Mouse (Mus musculus) right cerebral cortex, postnatal 10 days (tissue): ENCODE data around the gene Dab1.

Experiments
- DNase-seq, 2 experiments: peaks; one replicate each; pipeline ENCODE4 v3.0.0; 2021; ENCODE audit warnings: low spot score in 2 of 2

The Dab1 gene

DNA sequence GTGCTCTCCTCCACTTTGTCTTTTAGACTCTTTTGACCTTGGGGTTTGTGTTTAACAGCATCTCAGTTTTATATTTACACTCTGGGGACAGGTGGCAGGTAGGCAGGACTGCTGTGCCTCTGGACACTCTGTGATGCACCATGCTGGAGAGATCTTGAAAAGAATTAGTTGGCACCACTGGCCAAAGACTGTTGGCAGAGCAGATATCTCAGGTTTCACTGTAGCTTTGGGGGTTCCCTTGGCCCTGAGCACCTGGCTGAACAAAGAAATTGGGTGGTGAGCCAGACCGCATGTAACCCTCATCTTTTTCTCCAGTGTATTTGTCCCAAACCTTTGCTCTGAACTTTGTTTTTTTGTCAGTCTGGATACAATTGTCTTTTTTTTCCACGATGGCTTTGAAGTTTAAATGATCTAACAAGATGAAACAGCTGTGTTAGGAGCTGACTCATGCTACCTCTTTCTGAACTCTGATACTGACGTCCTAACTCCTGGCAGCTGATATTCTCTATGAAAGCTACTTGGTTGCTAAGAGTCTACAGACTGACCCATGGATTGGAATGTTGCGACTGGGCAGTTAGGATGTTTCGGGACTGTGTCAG lies 960.9 kb downstream of the Dab1 start:
- no peak for DNase-seq

DNA sequence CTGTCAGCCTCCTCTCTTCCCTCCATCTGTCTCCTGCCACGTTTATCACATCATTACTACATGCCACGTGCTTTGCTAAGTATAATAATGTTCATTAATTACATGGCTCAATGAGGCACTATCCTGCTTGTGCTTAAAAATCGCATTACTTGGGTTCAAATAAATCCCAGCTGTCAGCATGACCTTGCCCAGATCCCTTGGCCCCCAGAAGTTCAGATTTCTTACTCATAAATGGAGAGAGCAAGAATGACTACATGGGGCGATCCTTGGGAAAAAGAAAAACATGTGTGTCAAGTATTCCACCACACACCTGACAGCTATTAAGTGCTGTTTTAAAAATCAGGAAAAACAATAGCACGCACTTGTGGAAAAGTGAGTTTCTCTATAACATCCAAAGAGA lies 963.6 kb downstream of the Dab1 start:
- no peak for DNase-seq

DNA sequence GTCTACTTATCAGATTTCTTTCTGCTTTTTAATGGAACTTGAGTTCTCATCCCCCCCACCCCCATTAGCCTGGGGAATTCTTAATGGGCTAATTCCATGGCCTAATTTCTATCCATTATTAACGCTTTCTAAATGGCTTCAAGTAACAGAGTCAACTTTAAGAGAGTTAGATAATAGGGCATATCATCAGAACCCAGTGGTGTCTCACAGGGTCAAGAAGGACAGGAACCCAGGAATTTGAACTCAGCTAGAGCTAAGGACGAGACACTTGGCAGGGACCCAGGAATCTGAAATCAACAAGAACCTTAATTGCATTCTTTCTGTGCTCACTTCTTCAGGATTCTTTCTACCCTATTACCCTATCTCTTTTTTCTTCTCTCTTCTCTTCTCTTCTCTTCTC lies 968.7 kb downstream of the Dab1 start:
- no peak for DNase-seq

DNA sequence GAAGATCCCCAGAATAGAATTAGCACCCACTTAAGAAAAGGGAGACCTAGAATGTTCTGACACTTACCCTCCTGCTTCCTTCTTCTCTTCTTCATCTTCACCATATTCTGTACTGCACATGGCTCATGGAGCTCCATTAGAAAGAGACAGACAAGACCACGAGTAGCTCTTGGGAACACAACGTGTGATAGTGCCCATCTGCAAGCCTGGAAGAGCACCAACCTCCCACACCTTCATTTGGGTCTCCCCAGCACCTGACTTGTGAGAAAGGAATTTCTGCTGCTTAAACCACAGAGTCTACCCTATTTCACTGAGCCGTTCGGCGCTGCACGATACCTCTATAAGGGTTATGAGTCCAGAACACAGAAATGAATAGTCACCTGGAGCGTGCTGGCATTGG lies 977.8 kb downstream of the Dab1 start:
- no peak for DNase-seq

DNA sequence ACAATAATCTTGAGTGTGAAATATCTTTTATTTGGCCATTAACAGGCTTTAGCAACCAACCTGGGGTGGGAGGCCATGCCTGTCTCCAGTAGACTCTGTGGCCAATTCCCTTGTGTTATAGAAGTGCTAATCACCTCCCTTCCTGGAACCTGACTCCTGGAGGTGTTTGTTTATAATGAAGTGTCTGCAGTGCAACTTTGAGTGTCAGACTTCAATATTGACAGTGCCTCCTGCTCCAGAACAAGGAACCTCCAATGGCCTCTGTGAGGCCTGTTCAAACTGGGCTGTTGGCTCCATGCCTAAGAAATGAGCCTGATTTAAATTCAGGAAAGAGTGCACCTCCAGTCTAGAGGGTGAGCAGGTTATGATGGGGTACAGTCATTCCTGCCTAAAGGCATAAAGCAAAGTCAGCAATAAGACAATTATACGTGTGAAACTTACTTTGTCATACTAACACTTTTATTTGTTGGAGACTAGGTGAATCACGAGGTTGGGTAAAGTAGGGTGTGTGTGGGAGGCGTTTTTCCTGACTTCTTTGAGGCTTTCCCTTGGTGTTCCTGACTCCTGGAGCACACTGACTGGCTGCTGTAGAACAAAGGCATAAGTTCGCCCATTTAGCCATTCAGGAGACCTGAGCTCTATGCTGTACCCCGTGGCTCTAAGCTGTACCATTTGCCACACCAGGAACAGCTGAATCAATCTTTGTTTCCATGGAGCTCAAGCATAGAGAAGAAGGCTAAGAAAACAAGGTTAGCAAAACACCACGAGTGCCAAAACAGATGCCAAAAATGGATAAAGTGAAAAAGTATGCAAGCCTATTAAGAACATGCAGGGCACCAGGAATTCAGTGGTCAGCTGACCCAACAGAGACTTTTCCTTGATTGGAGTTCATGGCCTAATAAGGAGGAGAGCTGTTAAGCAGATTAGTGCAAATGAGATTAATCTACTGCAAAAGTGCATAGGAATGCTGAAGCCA lies 978.6 kb downstream of the Dab1 start:
- DNase-seq = no peak

DNA sequence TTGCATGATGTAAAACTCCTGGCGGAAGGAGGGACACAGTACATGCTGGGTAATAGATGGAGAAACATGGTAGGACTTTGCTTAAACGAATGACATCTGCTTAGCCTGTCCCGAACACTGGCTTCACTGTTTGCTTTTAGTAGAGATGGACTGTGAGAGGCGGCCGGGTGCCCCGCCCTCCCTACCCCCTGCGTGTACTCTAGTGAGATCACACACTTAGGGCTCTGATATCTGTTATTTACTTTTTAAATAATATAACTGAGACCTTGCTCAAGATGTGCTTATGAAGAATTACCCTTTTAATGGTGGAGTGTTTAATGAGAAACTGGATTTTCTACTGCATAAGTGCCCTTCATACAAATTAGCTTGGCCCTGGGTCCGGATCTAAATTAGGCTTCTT lies 983.6 kb downstream of the Dab1 start:
- no peak for DNase-seq

DNA sequence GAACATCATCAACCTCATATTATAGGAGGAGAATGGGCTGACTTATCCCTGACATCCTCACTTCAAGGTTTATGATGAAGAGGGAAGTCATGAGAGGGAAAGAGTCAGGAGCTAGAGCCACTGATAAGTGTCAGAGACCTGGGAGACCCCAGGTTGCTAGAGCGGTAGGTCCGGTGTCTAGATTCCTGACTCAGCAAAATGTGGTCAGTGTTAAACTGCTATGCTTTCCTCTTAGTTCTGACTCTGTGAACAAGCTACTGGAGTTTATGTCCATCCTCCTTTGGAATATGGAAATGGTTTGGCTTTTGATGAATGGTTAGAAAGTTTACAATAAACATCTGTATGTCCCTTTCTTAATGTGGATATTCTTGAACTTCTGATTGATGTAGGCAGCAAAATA lies 985.1 kb downstream of the Dab1 start:
- no peak for DNase-seq

DNA sequence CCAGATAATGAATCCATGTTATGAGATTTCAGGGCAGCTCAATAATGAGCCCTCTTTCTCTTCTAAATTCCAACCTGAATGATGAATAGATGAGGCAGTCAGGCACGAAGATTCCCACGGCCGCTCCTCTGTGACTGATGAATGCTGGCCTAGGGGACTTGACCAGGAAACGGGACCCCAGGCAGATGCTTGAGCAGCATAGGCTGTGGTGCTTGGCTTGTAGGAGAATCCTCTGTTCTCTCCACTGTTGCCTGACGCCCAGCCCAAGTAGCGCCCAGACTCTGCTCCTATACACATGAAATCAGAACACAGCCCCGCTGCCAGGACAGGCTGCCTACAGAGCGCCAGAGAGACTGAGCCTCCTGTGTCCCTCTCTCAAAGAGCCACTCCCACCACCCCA lies 987.7 kb downstream of the Dab1 start:
- no peak for DNase-seq

DNA sequence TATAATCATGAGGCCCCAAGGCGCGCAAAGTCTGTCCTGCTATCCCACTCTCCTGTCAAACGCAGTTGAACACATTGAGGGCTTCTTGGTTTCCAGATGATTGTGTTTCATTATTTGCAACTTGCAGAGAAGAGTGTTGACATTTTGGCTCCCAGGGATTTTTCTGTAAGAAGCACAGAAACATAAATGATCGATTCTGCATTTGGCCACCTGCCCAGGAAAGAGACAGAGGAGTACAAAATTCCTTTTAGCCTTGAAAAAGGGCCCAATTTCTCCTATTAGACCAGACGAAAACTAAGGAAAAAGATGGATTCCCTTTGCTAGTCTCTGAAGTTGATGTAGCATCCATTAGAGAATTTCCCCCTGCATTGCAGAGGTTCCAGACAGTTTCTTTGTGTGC lies 988.5 kb downstream of the Dab1 start:
- DNase-seq = peak in 1 of 2 experiments; percentile 38

DNA sequence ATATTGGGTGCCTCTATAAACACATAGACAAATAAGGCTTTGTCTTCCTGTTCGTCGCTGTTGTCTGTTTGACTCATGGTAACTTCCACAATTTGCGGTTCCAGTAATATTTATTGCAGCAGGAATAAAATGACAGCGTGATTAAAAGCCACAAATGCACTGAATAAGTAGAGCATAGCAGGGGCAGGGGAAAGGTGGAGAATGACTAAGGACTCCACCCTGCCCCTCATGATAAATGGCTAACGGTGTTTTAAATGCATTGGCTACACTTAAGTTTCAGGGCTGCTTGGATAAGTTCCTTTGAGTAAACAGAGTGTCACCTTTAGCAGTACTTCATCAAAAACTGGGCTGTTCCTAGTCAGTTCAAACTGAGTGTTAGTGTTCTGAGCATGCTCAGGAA lies 1000.3 kb downstream of the Dab1 start:
- no peak for DNase-seq

DNA sequence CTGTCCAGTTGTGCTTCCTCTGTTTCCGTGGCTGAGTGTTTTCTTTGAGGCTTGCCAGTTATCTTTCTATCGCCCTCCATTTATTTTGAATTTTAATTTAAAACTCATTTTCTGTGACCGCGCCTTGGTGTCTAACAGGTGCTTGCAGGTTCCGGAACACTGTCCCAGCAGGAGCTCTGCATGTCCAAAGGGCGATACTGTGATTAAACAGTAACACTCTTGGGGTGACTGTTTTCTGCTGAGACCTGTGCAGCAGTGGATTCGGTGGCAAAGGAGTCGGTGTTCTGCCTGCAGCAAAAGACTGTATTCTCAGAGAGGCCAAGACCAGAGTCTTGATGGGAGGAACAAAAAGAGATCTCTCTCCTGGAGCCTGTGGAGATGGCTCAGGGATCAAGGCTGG lies 1006.2 kb downstream of the Dab1 start:
- DNase-seq = no peak

DNA sequence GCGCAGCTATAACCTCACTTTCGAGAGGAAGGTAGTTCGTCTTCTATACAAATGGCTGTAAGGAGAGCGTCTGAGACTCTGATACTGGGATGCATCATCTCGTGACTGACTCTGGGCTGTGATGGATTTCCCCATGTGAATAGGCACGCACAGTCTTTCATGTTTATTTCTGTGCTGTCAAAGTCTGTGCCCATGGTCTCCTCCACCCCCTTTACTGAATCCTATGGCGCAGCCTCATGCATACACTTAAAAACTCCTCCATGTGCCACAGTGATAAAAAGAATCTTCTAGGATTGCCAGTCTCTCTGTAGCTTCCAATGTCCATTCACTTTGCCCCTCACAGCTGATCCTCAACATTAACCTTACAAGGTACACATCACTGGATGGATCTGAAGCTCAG lies 1009.5 kb downstream of the Dab1 start:
- DNase-seq = no peak

DNA sequence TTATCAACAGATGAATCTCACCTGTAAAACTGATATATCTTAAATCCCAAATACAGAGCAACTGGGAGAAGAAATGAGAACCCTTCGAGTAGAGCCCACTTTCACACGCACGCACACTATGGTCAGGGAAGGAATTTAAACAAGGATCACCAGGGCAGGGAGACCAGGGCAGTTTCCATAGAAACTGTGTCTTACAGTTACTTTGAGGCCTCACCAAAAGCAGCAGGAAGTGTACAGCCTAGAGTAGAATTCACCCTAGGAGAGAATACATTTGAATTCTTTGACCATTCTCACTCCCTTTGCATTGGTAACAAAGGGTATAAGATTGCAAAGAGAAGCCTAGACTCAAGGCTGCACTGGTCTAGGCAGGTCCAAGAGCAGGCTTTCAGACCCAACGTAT lies 1017.9 kb downstream of the Dab1 start:
- DNase-seq = no peak

DNA sequence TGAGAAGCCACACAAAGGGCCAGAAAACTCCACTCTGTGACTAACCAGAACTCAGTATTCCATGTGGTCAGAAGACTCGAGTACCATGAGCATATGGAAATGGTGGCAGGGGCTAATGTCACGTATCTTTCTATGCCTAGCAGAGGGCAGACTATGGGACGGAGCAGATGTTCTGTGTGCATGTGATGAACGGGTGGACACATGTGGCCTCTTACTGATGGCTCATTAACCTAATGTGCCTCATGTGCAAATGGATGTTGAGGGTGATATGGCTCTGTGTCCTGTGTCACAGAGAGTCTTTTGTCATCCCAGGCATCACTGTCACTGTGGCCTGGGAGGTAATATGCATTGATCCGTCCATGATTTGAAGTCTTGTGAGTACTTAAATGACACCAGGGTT lies 1021.5 kb downstream of the Dab1 start:
- no peak for DNase-seq

DNA sequence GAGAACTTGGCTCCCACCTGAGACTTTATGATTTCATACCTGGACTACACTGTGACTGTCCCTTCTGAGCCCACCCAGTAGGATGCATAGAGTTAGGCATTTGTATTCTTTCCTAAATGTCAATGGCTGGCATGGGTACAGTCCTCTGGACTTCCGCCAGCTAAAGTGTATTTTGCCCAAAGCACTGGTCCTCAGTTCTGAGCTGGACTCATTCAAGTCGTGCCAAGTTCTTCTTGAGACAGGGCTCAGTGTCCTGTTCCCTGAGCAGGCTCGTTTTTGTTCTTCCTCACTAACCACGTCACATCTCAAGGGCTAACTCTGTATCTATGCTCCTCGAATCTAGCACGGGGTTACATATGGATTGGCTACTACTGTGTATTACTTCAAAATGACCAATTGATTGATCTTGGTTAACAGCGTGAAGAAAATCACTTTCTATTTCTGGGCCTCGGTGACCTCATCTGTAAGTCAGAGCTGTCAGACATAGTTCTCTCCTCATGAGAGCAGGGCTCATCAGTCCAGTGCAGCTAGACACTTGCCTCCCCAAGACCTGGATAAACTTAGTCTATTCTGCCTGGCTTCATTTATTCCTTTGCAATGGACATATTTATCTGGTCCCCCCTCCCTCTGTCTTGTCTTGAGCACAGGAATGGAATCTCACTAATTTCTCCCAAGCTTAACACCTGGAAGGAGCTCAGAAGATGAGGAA lies 1023.8 kb downstream of the Dab1 start:
- peak; percentile 79 to 85 for DNase-seq

DNA sequence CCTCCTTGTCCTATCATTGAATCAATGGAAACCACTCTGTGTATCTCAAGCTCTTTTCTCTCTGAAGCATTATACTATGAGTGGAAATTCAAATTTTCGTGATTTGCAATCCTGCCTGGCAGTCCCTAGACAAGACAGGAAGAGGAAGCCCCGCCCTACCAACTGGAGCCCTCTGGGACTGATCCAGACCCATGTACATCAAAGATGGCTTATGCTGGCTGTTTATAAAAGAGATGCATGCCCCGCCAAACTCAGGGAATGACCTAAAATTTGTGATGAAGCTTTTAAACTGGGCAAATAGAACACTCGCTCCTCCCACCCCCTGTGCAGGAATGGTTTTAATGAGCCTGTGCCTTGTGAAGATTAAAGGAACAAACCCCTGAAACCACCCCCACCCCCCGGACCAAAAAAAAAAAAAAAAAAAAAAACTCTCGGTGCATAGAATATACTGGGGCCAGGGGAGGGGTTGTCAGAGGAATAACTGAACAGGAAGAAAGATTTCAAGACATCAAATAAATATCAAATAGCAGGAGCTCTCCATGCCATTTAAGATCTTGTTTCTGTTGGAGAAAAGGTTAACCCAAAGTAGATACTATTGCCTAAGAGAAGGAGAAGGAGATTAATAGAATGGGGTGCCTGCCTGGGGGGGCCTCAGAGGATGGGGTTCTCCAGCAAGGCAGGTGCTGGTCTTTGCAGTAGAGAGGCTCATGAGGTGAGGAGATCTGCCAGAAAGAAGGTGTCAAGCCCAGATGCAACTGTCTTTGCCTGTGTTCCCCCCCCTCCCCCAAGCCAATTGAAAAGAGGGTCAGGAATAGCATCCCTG lies 1024.6 kb downstream of the Dab1 start:
- DNase-seq = peak; percentile 85 to 90

DNA sequence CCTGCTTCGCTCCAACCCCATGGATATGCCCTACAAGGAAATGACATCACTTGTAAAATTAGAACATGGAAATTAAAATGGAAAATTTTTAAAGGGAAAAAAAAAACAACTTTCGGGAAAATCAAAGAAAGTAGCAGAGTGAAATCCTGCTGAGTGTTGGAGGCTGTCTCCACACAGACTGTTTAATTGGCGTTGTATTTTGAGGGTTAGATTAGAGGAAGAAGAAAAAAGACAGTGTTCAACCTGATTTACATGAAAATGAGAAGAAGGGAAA lies 1025.1 kb downstream of the Dab1 start:
- no peak for DNase-seq

DNA sequence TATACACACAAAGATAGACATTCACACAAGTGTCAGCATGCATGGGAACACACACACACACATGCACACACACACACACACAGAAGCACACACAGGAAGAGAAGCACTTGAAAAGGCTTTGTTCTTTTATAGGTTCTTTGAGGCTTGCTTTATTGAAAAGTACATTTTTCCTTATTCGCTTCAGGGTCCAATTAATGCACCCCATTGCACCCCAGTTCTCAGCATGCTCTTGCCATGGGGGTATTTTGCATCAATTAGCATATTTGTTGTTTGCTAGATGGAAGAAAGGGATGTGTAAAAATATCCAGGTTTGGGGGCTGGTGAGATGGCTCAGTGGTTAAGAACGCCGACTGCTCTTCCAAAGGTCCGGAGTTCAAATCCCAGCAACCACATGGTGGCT lies 1025.7 kb downstream of the Dab1 start:
- DNase-seq = no peak

DNA sequence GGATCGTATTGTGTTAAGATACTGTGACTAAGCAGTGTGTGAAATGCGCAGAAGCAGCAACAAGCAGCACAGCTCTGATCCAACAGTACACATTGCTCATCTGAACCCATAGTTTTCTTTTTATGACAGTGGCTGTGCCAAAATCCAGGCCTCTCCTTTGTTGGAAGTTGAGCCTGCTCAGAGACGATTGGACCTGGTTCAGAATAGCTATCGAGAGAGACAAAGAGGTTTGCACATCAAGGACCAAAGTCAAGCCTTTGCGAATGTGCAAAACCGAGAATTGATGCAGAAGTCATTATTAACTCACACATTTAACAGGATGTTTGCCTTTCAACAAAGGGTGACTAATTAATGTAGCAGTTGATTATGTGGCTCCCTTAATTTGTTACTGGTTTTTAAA lies 1032.6 kb downstream of the Dab1 start:
- no peak for DNase-seq

DNA sequence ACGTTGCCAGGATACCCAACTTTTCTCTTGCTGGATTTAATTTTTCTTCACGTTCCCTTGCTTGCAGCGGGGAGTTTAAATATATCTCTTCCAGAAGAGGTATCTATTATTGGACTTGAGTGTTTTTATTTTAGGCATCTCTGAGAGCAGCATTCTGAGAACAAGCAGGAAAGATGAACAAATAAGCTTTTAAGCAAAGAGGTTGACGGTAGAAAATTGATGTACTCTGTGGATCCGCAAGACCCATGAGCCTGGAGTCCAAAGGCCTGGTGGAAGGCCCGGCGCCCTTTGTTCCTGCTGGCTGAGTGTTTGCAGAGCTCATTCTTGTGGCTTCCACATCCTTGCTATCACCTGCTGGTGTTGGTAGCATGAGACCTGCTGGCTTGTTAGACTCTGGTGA lies 1037.6 kb downstream of the Dab1 start:
- no peak for DNase-seq

DNA sequence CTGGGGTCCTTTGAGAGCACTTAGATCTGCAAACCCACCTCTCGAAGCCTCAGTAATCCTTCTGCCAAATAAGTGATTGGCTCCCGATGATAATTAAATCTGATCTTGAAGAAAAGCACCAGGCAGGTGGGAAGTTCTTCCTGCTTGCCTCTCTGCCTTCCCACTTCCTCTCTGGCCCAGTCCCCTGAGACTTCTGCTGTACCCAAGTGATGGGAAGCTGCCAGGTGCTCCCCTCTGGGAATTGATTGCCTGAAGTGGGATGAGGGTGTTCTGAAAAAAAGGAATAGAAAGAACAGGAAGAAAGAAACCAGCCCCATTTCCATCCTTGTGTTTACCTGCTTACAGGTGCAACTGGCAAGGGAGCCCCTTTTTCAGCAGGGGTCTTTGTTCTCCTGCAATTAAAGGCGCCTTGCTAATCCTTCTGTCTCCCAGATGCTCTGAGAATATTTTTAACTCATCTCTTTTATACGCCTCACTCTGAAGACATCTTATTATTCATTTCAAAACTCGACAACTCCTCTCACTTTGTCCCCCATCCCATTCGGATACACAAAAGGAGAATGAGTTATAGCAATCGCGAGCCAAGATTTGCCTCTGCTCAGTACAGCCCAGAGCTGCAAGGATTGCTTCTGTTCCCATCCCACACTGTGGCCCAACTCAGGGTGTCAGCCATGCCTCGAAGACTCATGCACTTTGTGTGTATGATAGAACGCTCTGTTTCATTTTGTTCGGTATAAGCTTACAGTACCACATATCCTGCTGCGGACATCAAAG lies 1043.9 kb downstream of the Dab1 start:
- no peak for DNase-seq
